Mouse (Mus musculus) CH12.LX (cell line): ENCODE data around the gene Mapkapk2. TPM values are rescaled to one million over a fixed set of nuclear protein-coding genes. Genes with fewer than 3 reads are reported as not detected.

Experiments used
- DNase-seq: peaks from one replicate; pipeline ENCODE4 v3.0.0-alpha.2; 2013; ENCODE audit errors: extremely low read depth
- H3K27ac ChIP-seq: 2 replicates; pipeline ENCODE4 v1.5.1; 2012; ENCODE audit warnings: low read depth, mild to moderate bottlenecking, control low read depth, moderate library complexity; ENCODE audit not compliant: insufficient read depth
- H3K27me3 ChIP-seq: replicated peaks from 2 replicates; pipeline ENCODE3; 2012; ENCODE audit warnings: inconsistent platforms
- H3K36me3 ChIP-seq, 2 experiments: replicated peaks in 1 of 2; 2 replicates each; pipeline versions ENCODE3 to v1.6.1; 2012; ENCODE audit warnings: inconsistent platforms in 1 of 2, low read length in 1 of 2, mild to moderate bottlenecking in 1 of 2, mixed read lengths in 1 of 2, moderate library complexity in 1 of 2; ENCODE audit not compliant: control insufficient read depth in 1 of 2, insufficient read depth in 1 of 2
- H3K4me1 ChIP-seq, 2 experiments: 2 replicates each; pipeline ENCODE4 v1.6.1; 2012; ENCODE audit warnings: inconsistent platforms in 1 of 2, moderate library complexity in 1 of 2; ENCODE audit not compliant: insufficient read depth in 2 of 2, control insufficient read depth in 1 of 2
- H3K4me2 ChIP-seq: 2 replicates; pipeline ENCODE4 v1.6.1; 2012; ENCODE audit warnings: low read depth, mild to moderate bottlenecking, control low read depth; ENCODE audit not compliant: poor library complexity, insufficient read depth, severe bottlenecking
- H3K4me3 ChIP-seq, 3 experiments: fragments of 150-350 bp in 1 of 3; sonication (generic) in 1 of 3; replicated peaks in 1 of 3; 2 replicates each; pipeline versions ENCODE3 to v1.5.1; 2011 to 2012; ENCODE audit warnings: low read depth in 2 of 3, low read length in 2 of 3, mild to moderate bottlenecking in 2 of 3, moderate library complexity in 2 of 3, control low read depth in 1 of 3, improper control_type of control experiment in 1 of 3, inconsistent platforms in 1 of 3, mixed read lengths in 1 of 3; ENCODE audit not compliant: poor library complexity in 1 of 3
- H3K79me2 ChIP-seq: replicated peaks from 2 replicates; pipeline ENCODE4 v1.6.1; 2012; ENCODE audit warnings: mild to moderate bottlenecking, moderate library complexity; ENCODE audit not compliant: control insufficient read depth, poor library complexity, insufficient read depth, severe bottlenecking; ENCODE audit errors: extremely low read depth
- H3K9ac ChIP-seq: 2 replicates; pipeline ENCODE4 v1.6.1; 2012; ENCODE audit warnings: low read depth, mild to moderate bottlenecking, control low read depth, moderate library complexity; ENCODE audit not compliant: insufficient read depth
- H3K9me3 ChIP-seq: replicated peaks from 2 replicates; pipeline ENCODE3; 2012; ENCODE audit warnings: low read length, inconsistent platforms, mixed read lengths
- BHLHE40 ChIP-seq: IDR thresholded peaks from 2 replicates; pipeline ENCODE4 v1.6.1; 2011; ENCODE audit warnings: mild to moderate bottlenecking, low read depth, low read length, improper control_type of control experiment
- CHD1 ChIP-seq: IDR thresholded peaks from 2 replicates; pipeline ENCODE4 v1.6.1; 2012; ENCODE audit warnings: low read depth, low read length, improper control_type of control experiment, inconsistent platforms
- ELF1 ChIP-seq: IDR thresholded peaks from 2 replicates; pipeline ENCODE4 v1.6.1; 2014; ENCODE audit warnings: low read depth, mild to moderate bottlenecking, inconsistent platforms, low read length, improper control_type of control experiment
- HCFC1 ChIP-seq: IDR thresholded peaks from 2 replicates; pipeline ENCODE4 v1.6.1; 2012; ENCODE audit warnings: low read depth, mild to moderate bottlenecking, inconsistent platforms, low read length, improper control_type of control experiment
- JUN ChIP-seq: IDR thresholded peaks from 2 replicates; pipeline ENCODE4 v1.6.1; 2011; ENCODE audit warnings: low read depth, mild to moderate bottlenecking, low read length, improper control_type of control experiment, moderate library complexity; ENCODE audit not compliant: insufficient read depth
- JUND ChIP-seq: conservative IDR thresholded peaks from 2 replicates; pipeline ENCODE4 v1.6.1; 2011; ENCODE audit warnings: low read depth, low read length, improper control_type of control experiment
- MAFK ChIP-seq: IDR thresholded peaks from 2 replicates; pipeline ENCODE4 v1.6.1; 2011; ENCODE audit warnings: low read length, improper control_type of control experiment; ENCODE audit not compliant: insufficient replicate concordance
- MAX ChIP-seq: IDR thresholded peaks from 2 replicates; pipeline ENCODE4 v1.6.1; 2011; ENCODE audit warnings: low read length, improper control_type of control experiment
- MAZ ChIP-seq: IDR thresholded peaks from 2 replicates; pipeline ENCODE4 v1.6.1; 2012; ENCODE audit warnings: low read depth, mild to moderate bottlenecking, inconsistent platforms, low read length, improper control_type of control experiment, moderate library complexity
- MXI1 ChIP-seq: IDR thresholded peaks from 2 replicates; pipeline ENCODE4 v1.6.1; 2011; ENCODE audit warnings: mild to moderate bottlenecking, low read depth, low read length, improper control_type of control experiment
- MYC ChIP-seq: IDR thresholded peaks from 2 replicates; pipeline ENCODE4 v1.6.1; 2011; ENCODE audit warnings: low read depth, mild to moderate bottlenecking, improper control_type of control experiment, low read length
- NELFE ChIP-seq: IDR thresholded peaks from 2 replicates; pipeline ENCODE4 v1.6.1; 2011; ENCODE audit warnings: low read depth, low read length, improper control_type of control experiment
- POLR2A ChIP-seq: IDR thresholded peaks from 2 replicates; pipeline ENCODE4 v1.6.1; 2011; ENCODE audit warnings: low read depth, mild to moderate bottlenecking, improper control_type of control experiment, low read length
- POLR2AphosphoS2 ChIP-seq: IDR thresholded peaks from 2 replicates; pipeline ENCODE4 v1.6.1; 2011; ENCODE audit warnings: low read depth, low read length, improper control_type of control experiment
- RCOR1 ChIP-seq: conservative IDR thresholded peaks from 2 replicates; pipeline ENCODE4 v1.6.1; 2012; ENCODE audit warnings: low read depth, mild to moderate bottlenecking, inconsistent platforms, low read length, improper control_type of control experiment
- SIN3A ChIP-seq: IDR thresholded peaks from 2 replicates; pipeline ENCODE4 v1.6.1; 2012; ENCODE audit warnings: low read length, improper control_type of control experiment, inconsistent platforms
- TBP ChIP-seq: conservative IDR thresholded peaks from 2 replicates; pipeline ENCODE4 v1.6.1; 2011; ENCODE audit warnings: low read depth, low read length, improper control_type of control experiment
- TCF12 ChIP-seq: IDR thresholded peaks from 2 replicates; pipeline ENCODE4 v1.6.1; 2014; ENCODE audit warnings: low read depth, mild to moderate bottlenecking, inconsistent platforms, low read length, improper control_type of control experiment
- ZNF384 ChIP-seq: IDR thresholded peaks from 2 replicates; pipeline ENCODE4 v1.6.1; 2012; ENCODE audit warnings: low read depth, low read length, improper control_type of control experiment, inconsistent platforms
- dilution Hi-C: fragments of 300-500 bp; cut with MboI; formaldehyde crosslinking; loops from 2 replicates; pipeline ENCODE4 v1.14.3; 2020; ENCODE audit warnings: low sequenced_read_pairs; ENCODE audit not compliant: extremely low pct_unique_long_range_greater_than_20kb, extremely low pct_ligation_motif_present
- in situ Hi-C: fragments of 300-500 bp; cut with MboI; formaldehyde crosslinking; loops from 3 replicates; pipeline ENCODE4 v1.14.3; 2019; ENCODE audit warnings: low sequenced_read_pairs, low pct_ligation_motif_present, low pct_unique_long_range_greater_than_20kb, mixed read lengths
- polyA plus RNA-seq: library from polyadenylated mRNA; unstranded; fragments of >175 nt; gene quantifications from 2 replicates; pipeline ENCODE4 v1.2.1, GENCODE M21; 2012; ENCODE audit warnings: low read depth; ENCODE audit not compliant: insufficient read length
- total RNA-seq, 2 experiments: library from RNA; depleted of rRNA; stranded (reverse); fragments of 300-350 nt in 1 of 2; fragments of >200 nt in 1 of 2; gene quantifications; 2 replicates each; pipeline ENCODE4 v1.2.3; 2012 to 2014

The Mapkapk2 gene
- total and polyA plus RNA-seq, 3 experiments = 55.0 to 63.5 (median 62.9) TPM

DNA sequence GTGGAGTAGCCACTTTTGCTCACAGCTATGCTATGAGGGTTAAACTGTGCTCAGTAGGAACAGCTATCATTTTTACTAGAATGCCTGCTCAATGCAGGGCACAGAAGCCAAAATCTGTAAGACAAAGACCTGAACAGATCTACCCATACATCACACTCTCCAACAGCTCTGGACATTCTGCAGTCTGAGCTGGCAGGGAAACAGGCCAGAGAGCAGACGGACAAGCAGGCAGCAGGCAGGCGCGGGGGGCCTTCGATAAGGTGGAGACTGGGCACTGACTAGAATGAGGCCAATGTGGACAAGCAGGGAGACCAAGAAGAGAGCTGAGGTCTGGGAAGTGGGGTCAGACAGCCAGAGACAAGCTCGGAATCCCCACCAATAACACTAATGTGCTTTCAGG, 37.8 kb downstream of the Mapkapk2 start:
- dilution Hi-C loops = no loop called here
- no peak overlapping the region for H3K4me2 ChIP-seq
- H3K4me3 ChIP-seq = no peak overlapping the region
- in situ Hi-C loops = loop anchor here (5.0 to 10.0 kb wide), 3 partner anchors 37 to 515 kb away; partner anchors contain the start of genes Gm29427, Mapkapk2 and Yod1
- no peaks in the 10 kb centered on the region for H3K9me3 ChIP-seq
- no peak overlapping the region for H3K9ac ChIP-seq
- no peaks in the 10 kb centered on the region for H3K27me3 ChIP-seq
- TF ChIP-seq MAX (no peak), SIN3A (0 out of 2 replicates have a peak, but pooled peaks have one; percentile 32), CHD1 (no peak), BHLHE40 (no peak)
- H3K4me1 ChIP-seq = peaks cover 18 to 66% of the 10 kb centered on the region in 2 experiments
- DNase-seq = no peak
- H3K79me2 ChIP-seq = 0 out of 2 replicates have a peak, but pooled peaks cover 2% of the 10 kb centered on the region
- peaks cover 25 to 46% of the 10 kb centered on the region in 2 experiments for H3K36me3 ChIP-seq
- no peak overlapping the region for H3K27ac ChIP-seq

DNA sequence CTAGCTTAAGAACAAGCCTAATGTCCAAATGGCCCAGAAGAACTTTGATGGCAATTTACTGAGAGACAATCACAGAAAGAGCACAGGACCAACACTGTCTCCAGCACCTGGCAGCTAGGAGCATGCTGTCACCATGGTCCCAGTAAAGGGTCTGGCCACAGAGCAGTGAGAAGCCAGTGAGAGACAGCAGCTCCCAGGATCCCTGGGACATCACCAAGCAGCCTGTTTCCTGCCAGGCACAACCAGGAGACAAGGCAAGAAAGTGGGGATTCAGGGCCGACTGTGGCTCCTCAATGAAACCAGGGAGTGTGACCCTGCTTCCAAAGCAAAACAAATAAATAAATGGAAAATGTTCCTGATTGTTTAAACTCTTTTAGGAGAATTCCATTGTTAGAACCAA, 38.2 kb downstream of the Mapkapk2 start:
- Histone ChIP-seq H3K4me2 (no peak overlapping the region), H3K79me2 (0 out of 2 replicates have a peak, but pooled peaks cover 2% of the 10 kb centered on the region), H3K27ac (no peak overlapping the region), H3K4me3 (no peak overlapping the region), H3K4me1 (peaks cover 16 to 64% of the 10 kb centered on the region in 2 experiments), H3K9me3 (no peaks in the 10 kb centered on the region), H3K36me3 (peaks cover 29 to 51% of the 10 kb centered on the region in 2 experiments), H3K27me3 (no peaks in the 10 kb centered on the region), H3K9ac (no peak overlapping the region)
- in situ Hi-C loops = loop anchor here (10.0 kb wide), 2 partner anchors 345 to 515 kb away; partner anchors contain the start of genes Gm29427 and Yod1
- dilution Hi-C loops = no loop called here
- TF ChIP-seq JUND (no peak), ELF1 (no peak), TCF12 (no peak), RCOR1 (no peak), POLR2A (no peak), MAZ (no peak), MXI1 (no peak), MAX (no peak), NELFE (no peak), MAFK (no peak), JUN (no peak), ZNF384 (no peak), POLR2AphosphoS2 (no peak), CHD1 (no peak), TBP (no peak), MYC (no peak), HCFC1 (no peak)
- DNase-seq = no peak
